12 mouse cellular contexts compared by ENCODE assay signal in genomic region chr13:43935284-43935683, GRCm38 (mm10).
DNase-seq lines count a peak whose midpoint lies in the region; ATAC-seq and TF ChIP-seq lines count a peak whose summit lies in the region.
"Had no signal": no experiment of that assay in that cellular context is flagged by ENCODE, and none has a peak within 500 bp of the region (broad histone marks: within the 10 kb centered on the region; RNA-seq: fewer than 3 reads in every experiment).

No protein-coding gene starts in this region.

- no peak for TF ChIP-seq CTCF in gastrocnemius, adult 2 months (IDR thresholded peaks at IDR 0.05)
- no peak for TF ChIP-seq CTCF in kidney, postnatal 0 days (IDR thresholded peaks at IDR 0.05; ENCODE audit: low read depth)

- no peak overlapping the region for H3K9ac ChIP-seq in kidney, postnatal 0 days (ENCODE audit: low read depth, low read length)
- H3K9ac ChIP-seq: liver, embryonic 15.5 days; midbrain, embryonic 15.5 days had no signal

- H3K4me3 ChIP-seq in gastrocnemius, adult 2 months, result no peak overlapping the region
- no peak overlapping the region for H3K4me3 ChIP-seq in kidney, postnatal 0 days (replicated peaks; ENCODE audit: low read depth, low read length)
- H3K4me3 ChIP-seq: left cerebral cortex, adult 2 months; liver, embryonic 15.5 days; midbrain, embryonic 15.5 days had no signal

- H3K4me2 ChIP-seq in kidney, postnatal 0 days (ENCODE audit: low read length), result no peak overlapping the region
- H3K4me2 ChIP-seq: liver, embryonic 15.5 days; midbrain, embryonic 15.5 days had no signal

- no peaks in the 10 kb centered on the region for H3K36me3 ChIP-seq in kidney, postnatal 0 days (ENCODE audit: insufficient read depth, low read length)
- H3K36me3 ChIP-seq: liver, embryonic 15.5 days; midbrain, embryonic 15.5 days had no signal

- H3K4me1 ChIP-seq in kidney, postnatal 0 days (replicated peaks; ENCODE audit: insufficient read depth, low read length), result 0 out of 2 replicates have a peak, but pooled peaks cover 3% of the 10 kb centered on the region
- H3K4me1 ChIP-seq: liver, embryonic 15.5 days had no signal

- no peak overlapping the region for H3K27ac ChIP-seq in gastrocnemius, adult 2 months
- no peak overlapping the region for H3K27ac ChIP-seq in kidney, postnatal 0 days
- H3K27ac ChIP-seq: left cerebral cortex, adult 2 months; liver, embryonic 15.5 days; midbrain, embryonic 15.5 days had no signal

- no peaks in the 10 kb centered on the region for H3K27me3 ChIP-seq in kidney, postnatal 0 days (ENCODE audit: insufficient read depth, low read length)
- H3K27me3 ChIP-seq: liver, embryonic 15.5 days; midbrain, embryonic 15.5 days had no signal

- ATAC-seq in kidney, postnatal 0 days (replicated peaks; ENCODE audit: low FRiP score, low read depth), result no peak
- ATAC-seq: midbrain, embryonic 15.5 days had no signal

- DNase-seq in gastrocnemius, adult 2 months, result peak; percentile 17
- DNase-seq in gastrocnemius, postnatal 36 days, result no peak
- DNase-seq in 3134 (ENCODE audit: extremely low read depth, insufficient read length, low spot score), result peak; percentile 48
- peak; percentile 70 to 77 for DNase-seq in adrenal gland, postnatal 36 days
- DNase-seq in kidney, postnatal 0 days (ENCODE audit: low spot score), result peak; percentile 86
- DNase-seq in urinary bladder, adult 2 months (ENCODE audit: low spot score), result no peak
- no peak for DNase-seq in cerebellum, postnatal 36 days
- no peak for DNase-seq in layer of hippocampus, adult 18-20 months (ENCODE audit: low spot score in 2 of 2)
- DNase-seq: B cell, adult 2 months had no signal

- WGBS in kidney, postnatal 0 days, result 52% methylated on average over 6 of the region's 6 CpGs

- H3K9me3 ChIP-seq in kidney, postnatal 0 days (replicated peaks; ENCODE audit: low read length), result no peaks in the 10 kb centered on the region
- H3K9me3 ChIP-seq: liver, embryonic 15.5 days; midbrain, embryonic 15.5 days had no signal

- intact Hi-C loops in gastrocnemius, adult 2 months (cut with DNase I), result no loop called here
- intact Hi-C loops in gastrocnemius, postnatal 36 days (cut with DNase I), result no loop called here

Comparison
In these comparisons a context has a peak if more than half of its experiments do, and no peak if none do; other contexts are left out.
1. DNase-seq: peak in gastrocnemius, adult 2 months (single experiment), 3134 (single experiment), adrenal gland, postnatal 36 days (2 of 2) and kidney, postnatal 0 days (single experiment); none in gastrocnemius, postnatal 36 days (0 of 2), urinary bladder, adult 2 months (single experiment), cerebellum, postnatal 36 days (0 of 2) and layer of hippocampus, adult 18-20 months (0 of 2).